Mouse (Mus musculus) ES-Bruce4 (cell line): ENCODE measurements around the gene Bnip3.

Experiments used
- CTCF ChIP-seq: IDR thresholded peaks from one replicate; pipeline ENCODE4 v1.8.1; 2011; ENCODE audit warnings: low read depth, low read length
- EP300 ChIP-seq: IDR thresholded peaks from 2 replicates; pipeline ENCODE4 v1.6.1; 2011; ENCODE audit warnings: low read depth, low read length; ENCODE audit not compliant: insufficient read depth
- POLR2A ChIP-seq: IDR thresholded peaks from one replicate; pipeline ENCODE4 v1.8.1; 2011; ENCODE audit warnings: low read length; ENCODE audit not compliant: insufficient read depth

DNA sequence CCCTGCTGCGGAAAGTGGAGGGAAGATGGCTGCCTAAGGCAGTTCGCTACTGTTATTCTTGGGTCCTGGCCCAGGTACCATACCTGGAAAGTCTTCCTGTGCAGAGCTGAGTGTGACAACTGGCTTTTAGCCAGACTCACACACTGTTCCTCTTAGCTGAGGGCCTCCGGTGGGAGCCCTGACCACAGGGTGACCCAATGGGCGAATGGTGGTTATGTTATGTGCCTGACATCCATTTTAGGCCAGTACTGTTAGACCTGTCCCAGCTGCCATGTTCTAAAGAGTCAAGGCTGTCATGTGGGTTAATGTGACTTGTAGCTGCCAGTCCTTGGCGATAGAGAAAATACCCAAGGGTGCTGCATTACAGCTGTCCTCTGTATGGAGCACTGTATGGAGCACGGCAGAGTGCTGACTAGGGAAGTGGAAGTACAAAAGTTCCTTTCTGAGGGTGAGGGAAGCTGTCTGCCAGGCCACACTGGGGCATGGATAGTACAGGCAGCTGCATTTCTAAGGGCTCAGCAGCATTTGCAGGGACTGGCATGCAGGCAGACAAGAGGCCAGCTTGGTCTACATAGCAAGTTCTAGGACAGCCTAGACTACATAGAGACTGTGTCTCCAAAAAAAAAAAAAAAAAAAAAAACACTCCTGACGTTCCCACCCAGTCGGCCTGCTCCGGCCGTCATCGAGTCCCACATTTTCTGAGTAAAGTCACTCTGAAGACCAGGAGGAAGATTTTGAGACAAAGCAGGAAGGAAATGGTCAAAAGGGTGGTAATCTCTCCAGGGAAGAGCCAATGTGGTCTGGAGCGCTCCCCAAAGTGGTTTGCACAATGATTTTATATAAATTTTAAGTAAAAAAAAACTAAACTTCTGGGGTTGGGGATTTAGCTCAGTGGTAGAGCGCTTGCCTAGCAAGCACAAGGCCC is 23.7 kb downstream of the Bnip3 start:
- TF ChIP-seq CTCF (no peak), POLR2A (no peak), EP300 (no peak)
